Mouse (Mus musculus) kidney, adult 18-20 months (tissue): Measurements from ENCODE around the gene Tspo2.
"Not testable (repeated sequence)": the region's sequence is repeated elsewhere in the genome, so short reads cannot be mapped to it uniquely, and the experiment has no call there.

Experiments
- DNase-seq: peaks from one replicate; pipeline ENCODE4 v3.0.0; 2021

Tspo2 gene

GRCm38 (mm10) chr17:48451353-48451675 lies at the start of gene Tspo2:
Gene Tspo2 (minus strand): TSS chr17:48451522.
- no peak for DNase-seq

- peak; percentile 56 for DNase-seq
Measured at GRCm38 (mm10) chr17:48500846-48501445, 49.6 kb upstream of the Tspo2 start.

GRCm38 (mm10) chr17:48497986-48498385 lies 46.7 kb upstream of the Tspo2 start:
- DNase-seq, result no peak

- no peak for DNase-seq
Measured at GRCm38 (mm10) chr17:48493986-48494385, 42.7 kb upstream of the Tspo2 start.

GRCm38 (mm10) chr17:48493582-48493981 lies 42.3 kb upstream of the Tspo2 start:
- DNase-seq, result no peak

- DNase-seq, result peak; percentile 31
Measured at GRCm38 (mm10) chr17:48492621-48493020, 41.3 kb upstream of the Tspo2 start.

- no peak for DNase-seq
Measured at GRCm38 (mm10) chr17:48489466-48489865, 38.1 kb upstream of the Tspo2 start.

GRCm38 (mm10) chr17:48484191-48484590 lies 32.9 kb upstream of the Tspo2 start:
- DNase-seq, result no peak

- DNase-seq, result no peak
Measured at GRCm38 (mm10) chr17:48483764-48484163, 32.4 kb upstream of the Tspo2 start.

- no peak for DNase-seq
Measured at GRCm38 (mm10) chr17:48479952-48480351, 28.6 kb upstream of the Tspo2 start.

- DNase-seq, result no peak
Measured at GRCm38 (mm10) chr17:48475444-48475843, 24.1 kb upstream of the Tspo2 start.

- DNase-seq, result not testable (repeated sequence)
Measured at GRCm38 (mm10) chr17:48474282-48474681, 23.0 kb upstream of the Tspo2 start.

GRCm38 (mm10) chr17:48467395-48468231 lies 16.3 kb upstream of the Tspo2 start:
- peak; percentile 86 for DNase-seq

- no peak for DNase-seq
Measured at GRCm38 (mm10) chr17:48466769-48467394, 15.6 kb upstream of the Tspo2 start.

- no peak for DNase-seq
Measured at GRCm38 (mm10) chr17:48463391-48463790, 12.1 kb upstream of the Tspo2 start.

GRCm38 (mm10) chr17:48462096-48462495 lies 10.8 kb upstream of the Tspo2 start:
- no peak for DNase-seq

- no peak for DNase-seq
Measured at GRCm38 (mm10) chr17:48457971-48458653, 6.8 kb upstream of the Tspo2 start.

GRCm38 (mm10) chr17:48455955-48456354 lies 4.6 kb upstream of the Tspo2 start:
- DNase-seq, result no peak

- DNase-seq, result no peak
Measured at GRCm38 (mm10) chr17:48454688-48455087, 3.4 kb upstream of the Tspo2 start, which contains the start of gene Unc5cl. Gene Unc5cl (plus strand): TSS chr17:48454901.

GRCm38 (mm10) chr17:48454190-48454589 lies 2.9 kb upstream of the Tspo2 start:
- DNase-seq, result no peak

- DNase-seq, result no peak
Measured at GRCm38 (mm10) chr17:48453489-48453888, 2.2 kb upstream of the Tspo2 start.

- no peak for DNase-seq
Measured at GRCm38 (mm10) chr17:48451753-48452444, 577 bp upstream of the Tspo2 start.
